Mouse (Mus musculus) heart, postnatal 25 days (tissue): Measurements from ENCODE around the gene Rnf144a. TPM values are rescaled to one million over a fixed set of nuclear protein-coding genes. Genes with fewer than 3 reads are reported as not detected.
"Not testable (repeated sequence)": the region's sequence is repeated elsewhere in the genome, so short reads cannot be mapped to it uniquely, and the experiment has no call there.

Experiments
- DNase-seq: peaks from one replicate; pipeline ENCODE4 v3.0.0; 2022; ENCODE audit warnings: low spot score
- intact Hi-C: fragments of 180-260 bp; cut with DNase I; formaldehyde crosslinking; loops from one replicate; pipeline ENCODE4 v1.15.1; 2025
- total RNA-seq, 2 experiments: library from RNA; stranded (reverse); gene quantifications; 2 replicates each; pipeline ENCODE4 v1.2.3; 2021

The Rnf144a gene
- total RNA-seq, 2 experiments from 2014 or later: 15.5 to 22.1 TPM

DNA sequence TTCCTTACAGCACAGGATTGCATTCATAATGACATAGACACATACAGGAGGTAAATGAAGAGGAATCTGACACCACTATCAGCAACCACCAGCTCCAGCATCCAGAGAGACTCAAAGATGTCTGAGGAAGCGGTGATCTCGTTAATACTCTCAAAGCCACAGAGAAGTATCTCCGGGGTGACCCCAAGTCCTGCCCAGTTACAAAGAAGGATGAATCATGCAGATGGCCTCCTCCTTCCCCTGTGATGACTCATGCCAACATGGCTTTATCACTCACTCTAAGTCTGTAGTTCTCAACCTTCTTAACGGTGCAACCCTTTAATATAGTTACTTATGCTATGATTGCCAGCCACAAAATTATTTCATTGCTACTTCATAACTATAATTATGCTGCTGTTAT, 74.4 kb downstream of the Rnf144a start:
- intact Hi-C loops: no loop called here
- no peak for DNase-seq

DNA sequence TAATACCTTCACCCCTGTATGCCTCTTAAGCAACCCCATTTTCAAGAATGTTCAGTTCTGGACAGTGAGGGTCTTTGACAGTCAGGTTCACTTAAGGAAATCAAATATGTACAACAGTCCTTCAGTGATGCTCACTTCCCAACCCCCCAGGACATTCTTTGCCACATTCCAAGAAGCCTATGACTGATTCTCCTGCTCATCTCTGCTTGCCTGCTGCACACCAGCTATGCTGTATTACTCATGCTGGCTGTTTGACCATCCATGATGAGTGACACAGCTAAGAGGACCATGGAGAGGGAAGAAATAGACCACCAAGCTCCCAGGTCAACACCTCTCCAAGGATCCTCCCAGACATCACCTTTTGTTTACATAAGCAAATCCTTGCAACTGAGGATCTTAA, 75.2 kb downstream of the Rnf144a start:
- intact Hi-C loops: no loop called here
- DNase-seq: no peak

DNA sequence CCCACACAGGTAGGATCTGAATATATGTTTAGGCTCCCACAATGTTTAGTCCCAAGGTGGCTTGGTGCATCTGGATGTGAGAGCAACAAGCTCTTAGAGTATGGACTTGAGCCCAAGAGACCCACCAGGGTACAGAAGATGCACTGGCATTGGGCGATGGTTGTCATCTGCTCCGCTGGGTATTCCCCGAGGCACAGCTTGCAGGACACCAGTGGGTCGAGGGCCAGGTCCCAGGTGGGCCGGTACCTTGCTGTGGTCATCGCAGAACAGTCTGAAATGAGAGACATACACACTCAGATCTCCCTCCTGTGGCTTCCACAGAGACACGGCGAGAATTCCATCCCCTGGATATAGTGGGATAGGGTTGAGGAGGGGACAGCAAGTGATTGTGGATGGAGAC, 75.9 kb downstream of the Rnf144a start:
- intact Hi-C loops: no loop called here
- DNase-seq: no peak

- intact Hi-C loops: no loop called here
- no peak for DNase-seq
Observed at GRCm38 (mm10) chr12:26333678-26334077, 81.4 kb downstream of the Rnf144a start.

- peak; percentile 65 for DNase-seq
- intact Hi-C loops: loop anchor here (2.0 kb wide), 1 partner anchor 82 kb away; no protein-coding TSS in a partner anchor
Observed at GRCm38 (mm10) chr12:26331048-26331447, 84.0 kb downstream of the Rnf144a start.

DNA sequence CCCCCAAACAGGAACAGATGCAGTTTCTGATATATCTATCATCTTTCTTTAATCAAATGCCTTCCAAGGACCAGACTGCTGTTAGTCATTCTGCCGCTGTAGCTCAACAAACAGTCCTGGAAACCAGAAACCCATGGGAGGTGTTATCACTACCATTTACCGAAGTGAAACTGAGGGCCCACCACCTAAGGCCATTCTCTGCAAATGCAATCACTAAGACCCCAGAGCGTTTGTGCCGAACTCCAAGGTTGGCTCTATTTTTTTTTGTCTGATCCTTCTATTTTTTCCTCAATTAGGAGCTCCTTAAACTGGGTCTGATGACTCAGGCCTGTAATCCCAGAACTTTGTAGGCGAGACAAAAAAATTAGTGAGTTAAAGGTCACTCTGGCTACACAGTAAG, 85.3 kb downstream of the Rnf144a start:
- intact Hi-C loops: loop anchor here (2.0 kb wide), 1 partner anchor 83 kb away; no protein-coding TSS in a partner anchor
- no peak for DNase-seq

DNA sequence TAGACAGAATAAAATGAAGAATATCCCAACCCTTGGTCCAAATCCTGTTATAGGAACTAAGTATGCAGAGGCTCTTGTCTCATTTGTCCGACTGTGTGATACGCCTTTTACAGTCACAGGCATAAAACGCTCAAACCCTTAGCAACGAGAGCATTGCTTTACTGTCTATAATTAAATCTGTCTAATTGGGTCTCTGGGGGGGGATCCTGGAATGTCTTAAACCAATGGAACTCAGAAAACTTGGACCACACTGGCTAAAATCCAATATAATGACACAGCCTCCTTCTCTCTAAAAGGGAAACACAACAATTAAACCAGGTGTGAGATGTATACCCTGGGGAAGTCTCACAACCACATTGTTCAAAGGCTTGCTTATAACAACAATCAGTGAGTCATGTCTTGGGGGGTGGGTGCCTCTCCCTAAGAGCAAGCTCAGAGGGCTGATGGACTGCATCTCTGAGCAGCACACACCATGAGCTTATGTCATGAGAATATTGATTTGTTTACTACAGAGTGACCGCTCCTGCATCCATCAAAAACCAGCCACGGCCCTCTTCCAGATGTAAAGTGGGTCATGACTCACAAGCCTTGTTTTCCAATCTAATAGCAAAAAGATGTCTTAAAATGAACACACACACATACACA, 85.9 kb downstream of the Rnf144a start:
- intact Hi-C loops: no loop called here
- DNase-seq: no peak

DNA sequence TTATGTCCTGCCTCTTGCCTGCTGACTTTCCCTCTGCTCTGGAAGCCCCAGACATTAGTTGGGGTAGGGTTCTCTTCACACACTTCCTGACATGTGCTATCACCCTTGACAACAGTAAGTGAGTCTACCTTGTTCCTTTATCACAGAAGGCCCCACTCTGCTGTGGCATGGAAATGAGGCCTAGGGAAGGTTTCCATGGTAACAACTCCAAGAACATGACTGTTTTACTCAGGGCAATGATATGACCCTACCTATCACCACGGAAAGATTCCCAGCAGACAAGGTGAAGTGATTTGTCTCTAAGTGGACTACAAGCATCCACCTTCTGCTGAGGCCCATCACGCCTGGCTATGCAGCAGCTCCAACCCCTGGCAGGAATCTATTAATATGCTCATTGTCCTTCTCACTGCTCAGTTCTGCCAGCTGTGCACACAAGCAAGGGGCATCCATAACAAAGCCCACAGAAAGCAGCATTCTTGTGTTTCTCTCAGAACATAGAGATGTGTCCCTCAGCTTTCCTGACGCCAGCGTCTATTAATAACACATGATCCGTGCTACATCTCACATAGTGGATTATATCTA, 91.2 kb downstream of the Rnf144a start:
- intact Hi-C loops: no loop called here
- DNase-seq: no peak

DNA sequence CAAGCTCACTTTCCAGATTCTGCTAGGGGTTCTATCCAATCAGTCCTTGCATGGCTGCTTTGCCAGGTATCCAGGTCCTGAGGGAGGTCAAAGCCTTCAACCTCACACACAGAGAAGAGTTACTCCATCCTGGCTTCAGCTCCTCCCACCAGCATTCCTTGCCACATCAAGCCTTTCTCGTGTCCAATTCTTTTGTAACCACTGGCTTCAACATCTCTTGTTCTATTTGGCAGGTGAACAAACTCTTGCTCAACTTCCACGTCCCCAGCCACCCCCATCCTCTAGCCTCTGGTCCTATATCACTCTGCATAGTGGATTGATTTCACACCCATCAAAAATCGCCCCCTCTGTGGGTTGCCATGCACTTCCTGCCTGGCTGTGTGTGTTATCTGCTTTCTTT, 98.8 kb downstream of the Rnf144a start:
- intact Hi-C loops: loop anchor here (5.0 to 10.0 kb wide), 2 partner anchors 41 to 1221 kb away; partner anchors contain the start of gene Id2
- DNase-seq: peak; percentile 29

- intact Hi-C loops: loop anchor here (1.0 to 10.0 kb wide), 3 partner anchors 42 to 1220 kb away; partner anchors contain the start of genes Id2 and Rnf144a
- DNase-seq: no peak
Observed at GRCm38 (mm10) chr12:26314959-26315358, 100.1 kb downstream of the Rnf144a start.

- DNase-seq: no peak
- intact Hi-C loops: loop anchor here (10.0 kb wide), 1 partner anchor 1217 kb away; the partner anchor contains the start of gene Id2
Observed at GRCm38 (mm10) chr12:26311548-26311947, 103.5 kb downstream of the Rnf144a start.

DNA sequence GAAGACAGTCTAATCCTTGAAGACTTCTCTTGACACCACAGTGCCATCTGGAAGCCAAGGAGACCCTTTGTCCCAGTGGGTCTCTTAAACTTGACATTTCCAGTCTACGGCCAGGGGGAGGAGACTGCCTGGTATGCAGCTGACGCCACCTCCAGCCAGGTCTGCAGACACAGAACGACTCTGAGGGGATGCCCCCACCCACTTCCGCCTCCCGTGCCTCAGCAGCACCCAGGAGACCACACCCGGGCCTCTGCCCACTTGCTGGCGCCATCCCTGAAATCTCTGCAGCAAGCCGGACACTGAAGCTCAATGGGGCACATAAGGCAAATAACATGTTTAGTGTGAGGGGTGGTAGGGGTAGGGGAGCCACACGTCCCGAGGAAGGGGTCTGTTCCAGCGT, 104.8 kb downstream of the Rnf144a start:
- intact Hi-C loops: loop anchor here (10.0 kb wide), 1 partner anchor 1215 kb away; the partner anchor contains the start of gene Id2
- DNase-seq: no peak

DNA sequence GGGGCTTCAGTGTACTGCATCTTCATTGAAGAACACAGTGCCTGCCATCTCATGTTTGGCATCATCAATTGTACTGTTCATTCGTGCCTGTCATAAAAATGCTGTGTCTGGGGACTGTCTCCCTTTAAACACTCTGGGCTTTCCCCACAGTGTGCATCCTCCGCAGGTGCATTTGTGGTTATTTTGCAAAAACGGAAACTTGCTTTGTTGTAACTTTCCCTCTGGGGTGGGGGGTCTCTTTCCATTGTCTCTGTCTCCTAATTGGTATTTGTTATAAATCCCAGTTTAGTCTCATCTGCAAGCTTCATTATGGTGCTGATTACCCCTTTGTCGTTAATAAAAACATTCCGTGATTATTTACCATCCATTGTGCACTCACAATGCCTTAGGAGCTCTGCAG, 112.2 kb downstream of the Rnf144a start:
- DNase-seq: no peak
- intact Hi-C loops: no loop called here

DNA sequence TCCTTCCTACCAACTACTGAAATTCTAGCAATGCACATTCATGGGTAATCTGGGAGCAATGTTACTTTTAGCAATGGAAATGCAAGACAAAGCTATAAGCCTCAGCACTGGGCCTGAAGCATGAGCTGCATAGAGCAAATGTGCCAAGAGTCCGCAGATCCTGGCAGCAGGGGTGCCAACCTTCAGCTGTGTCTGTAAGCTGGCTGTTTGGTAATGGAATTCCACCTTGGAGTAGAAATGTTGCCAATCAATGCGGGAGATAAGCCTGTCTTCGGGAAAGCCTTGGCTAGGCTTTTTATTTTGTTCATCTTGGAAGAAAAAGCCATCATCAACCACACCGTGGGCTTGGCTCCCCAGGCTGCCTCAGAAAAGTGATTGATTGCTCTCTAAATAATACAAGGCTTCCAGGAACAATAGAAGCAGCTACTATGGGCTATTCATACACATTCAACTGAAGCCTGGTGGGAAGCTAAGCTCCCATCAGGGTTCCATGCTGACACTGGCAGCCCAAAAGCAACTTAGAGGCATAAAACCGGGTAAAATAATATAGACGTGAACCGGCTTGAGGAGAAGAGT, 115.5 kb downstream of the Rnf144a start:
- no peak for DNase-seq
- intact Hi-C loops: loop anchor here (5.0 kb wide), 1 partner anchor 432 kb away; no protein-coding TSS in a partner anchor

GRCm38 (mm10) chr12:26295995-26296394, 119.1 kb downstream of the Rnf144a start:
- not testable (repeated sequence) for DNase-seq
- intact Hi-C loops: loop anchor here (5.0 kb wide), 1 partner anchor 429 kb away; no protein-coding TSS in a partner anchor

GRCm38 (mm10) chr12:26289200-26289599, 125.9 kb downstream of the Rnf144a start:
- intact Hi-C loops: no loop called here
- no peak for DNase-seq

DNA sequence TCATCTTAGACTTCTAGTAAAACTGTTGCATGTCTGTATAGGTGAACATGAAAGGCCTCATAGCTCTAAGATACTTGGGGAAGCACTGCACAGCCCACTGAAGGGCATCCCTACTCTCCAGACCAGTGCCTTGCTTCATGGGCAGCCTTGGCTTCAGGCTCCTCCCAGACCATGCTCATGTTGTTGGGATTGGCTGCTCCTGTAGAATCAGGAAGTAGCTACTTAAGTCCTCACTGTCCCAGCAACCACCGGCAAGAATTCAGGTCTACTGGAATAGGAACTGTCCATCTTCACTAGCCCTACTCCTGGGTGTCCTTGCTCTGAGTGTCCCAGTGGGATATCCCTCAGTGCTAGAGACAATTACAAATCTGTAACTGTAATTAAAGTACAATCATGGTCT, 126.7 kb downstream of the Rnf144a start:
- intact Hi-C loops: no loop called here
- DNase-seq: no peak

- intact Hi-C loops: no loop called here
- DNase-seq: no peak
Observed at GRCm38 (mm10) chr12:26285939-26286338, 129.1 kb downstream of the Rnf144a start.

DNA sequence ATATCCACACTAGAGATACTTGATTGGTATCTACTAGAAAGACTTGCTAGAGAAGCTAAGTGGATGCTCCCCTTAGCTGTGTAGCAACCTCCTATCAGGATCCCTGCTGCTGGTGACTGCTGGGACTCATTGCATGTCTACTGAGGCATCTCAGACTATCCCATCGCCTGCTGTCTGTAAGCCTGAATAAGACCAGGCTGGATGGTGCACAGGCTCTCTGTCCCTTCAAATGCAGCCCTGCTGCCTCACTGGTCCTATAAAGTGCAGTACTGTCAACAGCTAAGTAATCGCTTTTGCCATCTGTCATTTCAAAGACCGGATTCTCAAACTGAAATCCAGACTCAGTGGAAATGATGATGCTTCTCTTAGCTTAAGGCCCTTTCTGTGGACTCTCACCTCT, 129.6 kb downstream of the Rnf144a start:
- DNase-seq: no peak
- intact Hi-C loops: no loop called here

GRCm38 (mm10) chr12:26280719-26281480, 134.2 kb downstream of the Rnf144a start:
- DNase-seq: no peak
- intact Hi-C loops: no loop called here
